ENCODE assay signal across 8 mouse cellular contexts in genomic region chr11:97793165-97793564, GRCm38 (mm10). TPM values are rescaled to one million over a fixed set of nuclear protein-coding genes. Genes with fewer than 3 reads are reported as not detected.
DNase-seq lines count a peak whose midpoint lies in the region; ATAC-seq lines count a peak whose summit lies in the region.

No protein-coding gene starts in this region.

- no peak for ATAC-seq in kidney, embryonic 16.5 days (ENCODE audit: low FRiP score, low TSS enrichment)
- no peak for ATAC-seq in forebrain, embryonic 13.5 days
- no peak for ATAC-seq in forebrain, embryonic 15.5 days (replicated peaks)

- H3K4me3 ChIP-seq in kidney, embryonic 16.5 days (ENCODE audit: low read length): no peak overlapping the region
- no peak overlapping the region for H3K4me3 ChIP-seq in forebrain, embryonic 13.5 days
- H3K4me3 ChIP-seq in forebrain, embryonic 15.5 days: no peak overlapping the region

- no peak overlapping the region for H3K27ac ChIP-seq in kidney, embryonic 16.5 days (ENCODE audit: low read length)
- H3K27ac ChIP-seq in forebrain, embryonic 13.5 days: no peak overlapping the region
- H3K27ac ChIP-seq in forebrain, embryonic 15.5 days (replicated peaks): no peak overlapping the region

- H3K27me3 ChIP-seq in kidney, embryonic 16.5 days (ENCODE audit: insufficient read depth, low read length): no peaks in the 10 kb centered on the region
- no peaks in the 10 kb centered on the region for H3K27me3 ChIP-seq in forebrain, embryonic 13.5 days
- H3K27me3 ChIP-seq in forebrain, embryonic 15.5 days: no peaks in the 10 kb centered on the region

- H3K9me3 ChIP-seq in kidney, embryonic 16.5 days (ENCODE audit: low read length): 0 out of 2 replicates have a peak, but pooled peaks cover 2% of the 10 kb centered on the region
- peaks cover 4% of the 10 kb centered on the region for H3K9me3 ChIP-seq in forebrain, embryonic 13.5 days (replicated peaks)
- no peaks in the 10 kb centered on the region for H3K9me3 ChIP-seq in forebrain, embryonic 15.5 days

- H3K36me3 ChIP-seq in kidney, embryonic 16.5 days (ENCODE audit: insufficient read depth, low read length): no peaks in the 10 kb centered on the region
- H3K36me3 ChIP-seq in forebrain, embryonic 13.5 days (ENCODE audit: poor library complexity, severe bottlenecking): no peaks in the 10 kb centered on the region
- H3K36me3 ChIP-seq in forebrain, embryonic 15.5 days: no peaks in the 10 kb centered on the region

- H3K4me2 ChIP-seq in kidney, embryonic 16.5 days (replicated peaks; ENCODE audit: low read depth, low read length): no peak overlapping the region
- no peak overlapping the region for H3K4me2 ChIP-seq in forebrain, embryonic 13.5 days
- H3K4me2 ChIP-seq in forebrain, embryonic 15.5 days (replicated peaks): no peak overlapping the region

- peaks cover 1% of the 10 kb centered on the region for H3K4me1 ChIP-seq in kidney, embryonic 16.5 days (ENCODE audit: insufficient read depth, low read length)
- peaks cover 1% of the 10 kb centered on the region; the same call in 1 of the 2 replicates for H3K4me1 ChIP-seq in forebrain, embryonic 13.5 days
- no peaks in the 10 kb centered on the region for H3K4me1 ChIP-seq in forebrain, embryonic 15.5 days

- DNase-seq in kidney, adult 9 months: peak; percentile 84
- peak; percentile 84 for DNase-seq in 416B (ENCODE audit: low read depth)
- peak; percentile 83 for DNase-seq in CD4-positive helper T cell, adult 2 months (ENCODE audit: low read depth, low spot score)
- peak; percentile 77 to 78 for DNase-seq in cerebellum, postnatal 14 days
- DNase-seq in natural killer cell, adult 2 months (ENCODE audit: low spot score in 2 of 2): peak; percentile 67 to 69

- WGBS in kidney, embryonic 16.5 days: 16% methylated on average over 2 of the region's 2 CpGs
- 12% methylated on average over 2 of the region's 2 CpGs for WGBS in forebrain, embryonic 13.5 days
- 9% methylated on average over 2 of the region's 2 CpGs for WGBS in forebrain, embryonic 15.5 days

- H3K9ac ChIP-seq in kidney, embryonic 16.5 days (replicated peaks; ENCODE audit: low read length): no peak overlapping the region
- H3K9ac ChIP-seq in forebrain, embryonic 13.5 days: no peak overlapping the region
- H3K9ac ChIP-seq in forebrain, embryonic 15.5 days (replicated peaks): no peak overlapping the region

RNA-seq across cellular contexts. Expression of gene Lasp1, which starts 5.6 kb away (rescaled TPM):
- 133 TPM in 2 replicates for polyA plus RNA-seq in kidney, embryonic 16.5 days (2015; fragmentation: Nextera tagmentation; extraction: Ambion mirVana)
- polyA plus RNA-seq in forebrain, embryonic 13.5 days (2015; fragmentation: Nextera tagmentation; extraction: Ambion mirVana): 95.3 and 109 TPM in 2 replicates
- polyA plus RNA-seq in forebrain, embryonic 15.5 days (2015; fragmentation: Nextera tagmentation; extraction: Ambion mirVana): 129 and 132 TPM in 2 replicates

RNA-seq across cellular contexts. Expression of gene Rpl23, which starts 10.9 kb away (rescaled TPM):
- 428 and 460 TPM in 2 replicates for polyA plus RNA-seq in kidney, embryonic 16.5 days (2015; fragmentation: Nextera tagmentation; extraction: Ambion mirVana)
- polyA plus RNA-seq in forebrain, embryonic 13.5 days (2015; fragmentation: Nextera tagmentation; extraction: Ambion mirVana): 386 and 461 TPM in 2 replicates
- 327 and 370 TPM in 2 replicates for polyA plus RNA-seq in forebrain, embryonic 15.5 days (2015; fragmentation: Nextera tagmentation; extraction: Ambion mirVana)

RNA-seq across cellular contexts. Expression of gene 1700001P01Rik, which starts 17.4 kb away (rescaled TPM):
- polyA plus RNA-seq in kidney, embryonic 16.5 days (2015; fragmentation: Nextera tagmentation; extraction: Ambion mirVana): 0.27 and 0.31 TPM in 2 replicates
- polyA plus RNA-seq in forebrain, embryonic 13.5 days (2015; fragmentation: Nextera tagmentation; extraction: Ambion mirVana): 0.62 and 0.76 TPM in 2 replicates
- polyA plus RNA-seq in forebrain, embryonic 15.5 days (2015; fragmentation: Nextera tagmentation; extraction: Ambion mirVana): 0.39 and 0.75 TPM in 2 replicates

RNA-seq across cellular contexts. Expression of gene Cwc25, which starts 26.8 kb away (rescaled TPM):
- 15.1 and 18.4 TPM in 2 replicates for polyA plus RNA-seq in kidney, embryonic 16.5 days (2015; fragmentation: Nextera tagmentation; extraction: Ambion mirVana)
- 18.0 and 20.1 TPM in 2 replicates for polyA plus RNA-seq in forebrain, embryonic 13.5 days (2015; fragmentation: Nextera tagmentation; extraction: Ambion mirVana)
- polyA plus RNA-seq in forebrain, embryonic 15.5 days (2015; fragmentation: Nextera tagmentation; extraction: Ambion mirVana): 18.0 and 18.6 TPM in 2 replicates

RNA-seq across cellular contexts. Expression of gene B230217C12Rik, which starts 47.4 kb away (rescaled TPM):
- polyA plus RNA-seq in kidney, embryonic 16.5 days (2015; fragmentation: Nextera tagmentation; extraction: Ambion mirVana): 4.3 and 6.7 TPM in 2 replicates
- 17.4 and 18.7 TPM in 2 replicates for polyA plus RNA-seq in forebrain, embryonic 13.5 days (2015; fragmentation: Nextera tagmentation; extraction: Ambion mirVana)
- 17.8 and 21.0 TPM in 2 replicates for polyA plus RNA-seq in forebrain, embryonic 15.5 days (2015; fragmentation: Nextera tagmentation; extraction: Ambion mirVana)
